Mouse (Mus musculus) liver, embryonic 14.5 days (tissue): ENCODE measurements around the gene Pias4. TPM values are rescaled to one million over a fixed set of nuclear protein-coding genes. Genes with fewer than 3 reads are reported as not detected.
A peak's percentile ranks its signal among the peaks of the same experiment; 100 is the strongest.

ENCODE experiments used
- ATAC-seq: fragments of 200-750 bp; cut with Nextera tagmentation; 2 replicates; pipeline ENCODE4 v1.8.0; 2017; ENCODE audit warnings: moderate number of reproducible peaks, mild to moderate bottlenecking, moderate library complexity; ENCODE audit not compliant: insufficient read depth
- DNase-seq, 3 experiments: peaks; one replicate each; pipeline ENCODE4 v3.0.0-alpha.2; 2012 to 2013; ENCODE audit warnings: low read depth in 3 of 3, low spot score in 3 of 3
- H3K27ac ChIP-seq: fragments of 300-500 bp; sonication (generic); 2 replicates; pipeline ENCODE4 v1.5.1; 2014; ENCODE audit warnings: moderate library complexity, mild to moderate bottlenecking, control low read depth, inconsistent platforms
- H3K27me3 ChIP-seq: fragments of 300-500 bp; sonication (generic); 2 replicates; pipeline ENCODE4 v1.6.1; 2014; ENCODE audit warnings: mild to moderate bottlenecking, low read length, moderate library complexity; ENCODE audit not compliant: control insufficient read depth, insufficient read depth
- H3K36me3 ChIP-seq: fragments of 300-500 bp; sonication (generic); replicated peaks from 2 replicates; pipeline ENCODE4 v1.6.1; 2014; ENCODE audit warnings: low read depth; ENCODE audit not compliant: control insufficient read depth, insufficient read depth
- H3K4me1 ChIP-seq, 2 experiments: fragments of 200-500 bp in 1 of 2; fragments of 300-500 bp in 1 of 2; sonication (generic) in 1 of 2; replicated peaks; 2 replicates each; pipeline ENCODE4 v1.6.1; 2012 to 2014; ENCODE audit warnings: antibody characterized with exemption in 1 of 2, inconsistent platforms in 1 of 2, low read length in 1 of 2; ENCODE audit not compliant: control insufficient read depth in 2 of 2, insufficient read depth in 2 of 2
- H3K4me2 ChIP-seq: fragments of 300-500 bp; sonication (generic); 2 replicates; pipeline ENCODE4 v1.6.1; 2014; ENCODE audit warnings: low read depth, mild to moderate bottlenecking, control low read depth, moderate library complexity
- H3K4me3 ChIP-seq, 2 experiments: fragments of 200-500 bp in 1 of 2; fragments of 300-500 bp in 1 of 2; sonication (generic) in 1 of 2; 2 replicates each; pipeline ENCODE4 v1.5.1; 2012 to 2014; ENCODE audit warnings: low read depth in 2 of 2, low read length in 2 of 2, mild to moderate bottlenecking in 2 of 2, control low read depth in 1 of 2, inconsistent platforms in 1 of 2, moderate library complexity in 1 of 2; ENCODE audit not compliant: insufficient read depth in 1 of 2
- H3K9ac ChIP-seq: fragments of 300-500 bp; sonication (generic); replicated peaks from 2 replicates; pipeline ENCODE4 v1.6.1; 2014; ENCODE audit warnings: mild to moderate bottlenecking, control low read depth, moderate library complexity
- H3K9me3 ChIP-seq: fragments of 300-500 bp; sonication (generic); 2 replicates; pipeline ENCODE4 v1.6.1; 2016; ENCODE audit warnings: low read length, mixed read lengths; ENCODE audit not compliant: control insufficient read depth
- CTCF ChIP-seq: IDR thresholded peaks from 2 replicates; pipeline ENCODE4 v1.5.1; 2016; ENCODE audit warnings: antibody characterized with exemption, low read depth, control low read depth
- EP300 ChIP-seq: IDR thresholded peaks from 2 replicates; pipeline ENCODE4 v1.6.1; 2016; ENCODE audit warnings: antibody characterized with exemption, low read depth
- WGBS: fragments of 180-500 bp; shearing (Covaris S2); extraction: QIAGEN DNeasy Blood & Tissue Kit; methylation state at CpG from one replicate; pipeline ENCODE4 v1.1.7; 2014; ENCODE audit not compliant: insufficient replicate concordance; 5-methylcytosine and 5-hydroxymethylcytosine counted together
- polyA plus RNA-seq, 2 experiments: library from polyadenylated mRNA; depleted of rRNA in 1 of 2; stranded (reverse) in 1 of 2; unstranded in 1 of 2; fragments of >200 nt; fragmentation: Nextera tagmentation in 1 of 2; extraction: Ambion mirVana in 1 of 2; gene quantifications; 2 replicates each; pipeline versions ENCODE4 v1.2.1 to v1.2.3; 2012 to 2014

The Pias4 gene
- polyA plus RNA-seq, 2 experiments = 11.2 to 14.9 TPM

GRCm38 (mm10) chr10:81143845-81144437, 23.8 kb downstream of the Pias4 start:
- no peak for ATAC-seq
- Histone ChIP-seq H3K36me3 (peaks cover 70% of the 10 kb centered on the region), H3K27me3 (no peaks in the 10 kb centered on the region), H3K27ac (no peak overlapping the region), H3K4me2 (no peak overlapping the region), H3K4me1 (peaks cover 29% of the 10 kb centered on the region in 2 experiments), H3K9ac (no peak overlapping the region), H3K9me3 (no peaks in the 10 kb centered on the region), H3K4me3 (no peak overlapping the region)
- no peak for DNase-seq
- WGBS = 93% methylated on average over 52 of the region's 52 CpGs
- no peak for TF ChIP-seq EP300
- TF ChIP-seq CTCF = no peak

DNA sequence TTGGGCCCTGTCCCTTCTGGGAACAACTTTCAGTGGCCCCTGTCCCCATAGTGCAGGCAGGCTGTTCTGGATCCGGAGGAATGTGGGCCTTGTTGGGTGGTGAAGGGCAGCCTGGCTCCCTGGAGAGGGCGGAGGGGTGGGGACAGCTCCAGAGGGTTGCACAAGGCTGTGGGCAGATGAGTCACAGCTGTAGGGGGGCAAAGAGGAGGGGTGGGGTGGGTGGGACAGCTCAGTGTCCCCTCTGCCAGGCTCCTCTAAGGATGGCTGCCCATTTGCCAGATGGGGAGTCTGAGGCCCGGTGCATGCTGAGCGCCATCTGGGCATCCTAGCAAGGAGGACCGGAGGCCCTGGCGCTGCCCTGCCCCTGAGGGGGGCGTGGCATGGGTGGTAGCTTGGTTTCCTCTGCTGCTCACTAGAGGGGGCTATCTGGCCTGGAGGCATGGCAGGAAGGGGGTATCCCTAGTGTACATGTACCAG, 24.5 kb downstream of the Pias4 start:
- no peak overlapping the region for H3K9ac ChIP-seq
- DNase-seq (no peak), ATAC-seq (no peak)
- H3K4me2 ChIP-seq = no peak overlapping the region
- H3K4me3 ChIP-seq = no peak overlapping the region
- WGBS = 77% methylated on average over 7 of the region's 7 CpGs
- no peaks in the 10 kb centered on the region for H3K27me3 ChIP-seq
- peaks cover 32% of the 10 kb centered on the region in 2 experiments for H3K4me1 ChIP-seq
- peaks cover 63% of the 10 kb centered on the region for H3K36me3 ChIP-seq
- H3K9me3 ChIP-seq = no peaks in the 10 kb centered on the region
- no peak overlapping the region for H3K27ac ChIP-seq
- TF ChIP-seq EP300 = no peak
- TF ChIP-seq CTCF = peak; percentile 21; the same call in 1 of the 2 replicates

GRCm38 (mm10) chr10:81142551-81142981, 25.2 kb downstream of the Pias4 start:
- H3K36me3 ChIP-seq = peaks cover 57% of the 10 kb centered on the region
- H3K27ac ChIP-seq = no peak overlapping the region
- no peak overlapping the region for H3K9ac ChIP-seq
- H3K9me3 ChIP-seq = no peaks in the 10 kb centered on the region
- H3K4me3 ChIP-seq = no peak overlapping the region
- no peak for DNase-seq
- no peak overlapping the region for H3K4me2 ChIP-seq
- H3K4me1 ChIP-seq = peaks cover 32% of the 10 kb centered on the region in 2 experiments
- WGBS = 67% methylated on average over 5 of the region's 5 CpGs
- H3K27me3 ChIP-seq = no peaks in the 10 kb centered on the region
- TF ChIP-seq EP300 (no peak), CTCF (no peak)
- ATAC-seq = no peak

- H3K27ac ChIP-seq = peak overlapping the region; percentile 6; the same call in 1 of the 2 replicates
- peaks cover 32% of the 10 kb centered on the region in 2 experiments for H3K4me1 ChIP-seq
- H3K4me2 ChIP-seq = peak overlapping the region; percentile 91
- 76% methylated on average over 7 of the region's 7 CpGs for WGBS
- H3K9ac ChIP-seq = peak overlapping the region; percentile 10; the same call in 1 of the 2 replicates
- H3K4me3 ChIP-seq = peak overlapping the region in 1 of 2 experiments; percentile 6; a peak in 1 of 4 replicates
- DNase-seq (no peak), ATAC-seq (no peak)
- H3K36me3 ChIP-seq = peaks cover 47% of the 10 kb centered on the region
- H3K27me3 ChIP-seq = no peaks in the 10 kb centered on the region
- no peaks in the 10 kb centered on the region for H3K9me3 ChIP-seq
- TF ChIP-seq CTCF (no peak), EP300 (no peak)
These were observed 26.1 kb downstream of the Pias4 start for GRCm38 (mm10) chr10:81141455-81142210.
